Mouse (Mus musculus) hindbrain, embryonic 11.5 days (tissue): ENCODE results near the gene Trim13. TPM values are rescaled to one million over a fixed set of nuclear protein-coding genes. Genes with fewer than 3 reads are reported as not detected.
"Not testable (repeated sequence)": the region's sequence is repeated elsewhere in the genome, so short reads cannot be mapped to it uniquely, and the experiment has no call there.

Source experiments
- ATAC-seq: fragments of 200-750 bp; cut with Nextera tagmentation; 2 replicates; pipeline ENCODE4 v1.8.0; 2017; ENCODE audit warnings: mild to moderate bottlenecking, moderate TSS enrichment, moderate library complexity; ENCODE audit not compliant: low FRiP score
- DNase-seq: peaks from one replicate; pipeline ENCODE4 v3.0.0-alpha.2; 2015; ENCODE audit warnings: low spot score
- H3K27ac ChIP-seq: fragments of 300-500 bp; sonication (generic); 2 replicates; pipeline ENCODE4 v1.5.1; 2014; ENCODE audit warnings: mild to moderate bottlenecking, low read depth, low read length
- H3K27me3 ChIP-seq: fragments of 300-500 bp; sonication (generic); 2 replicates; pipeline ENCODE4 v1.6.1; 2014; ENCODE audit warnings: mild to moderate bottlenecking, low read length, moderate library complexity, mixed read lengths; ENCODE audit not compliant: control insufficient read depth, insufficient read depth
- H3K36me3 ChIP-seq: fragments of 300-500 bp; sonication (generic); 2 replicates; pipeline ENCODE4 v1.6.1; 2014; ENCODE audit warnings: mild to moderate bottlenecking, low read length, moderate library complexity, mixed read lengths; ENCODE audit not compliant: control insufficient read depth, insufficient read depth
- H3K4me1 ChIP-seq: fragments of 300-500 bp; sonication (generic); replicated peaks from 2 replicates; pipeline ENCODE4 v1.6.1; 2014; ENCODE audit warnings: low read length, mixed read lengths; ENCODE audit not compliant: control insufficient read depth, insufficient read depth
- H3K4me2 ChIP-seq: fragments of 300-500 bp; sonication (generic); replicated peaks from 2 replicates; pipeline ENCODE4 v1.6.1; 2014; ENCODE audit warnings: mild to moderate bottlenecking, low read depth, low read length
- H3K4me3 ChIP-seq: fragments of 300-500 bp; sonication (generic); 2 replicates; pipeline ENCODE4 v1.5.1; 2014; ENCODE audit warnings: low read depth, low read length
- H3K9ac ChIP-seq: fragments of 300-500 bp; sonication (generic); 2 replicates; pipeline ENCODE4 v1.6.1; 2014; ENCODE audit warnings: low read depth, low read length
- H3K9me3 ChIP-seq: fragments of 300-500 bp; sonication (generic); 2 replicates; pipeline ENCODE4 v1.6.1; 2016; ENCODE audit warnings: low read length; ENCODE audit not compliant: control insufficient read depth
- WGBS: fragments of 180-500 bp; shearing (Covaris S2); extraction: QIAGEN DNeasy Blood & Tissue Kit; methylation state at CpG from one replicate; pipeline ENCODE4 v1.1.7; 2014; 5-methylcytosine and 5-hydroxymethylcytosine counted together
- polyA plus RNA-seq: library from polyadenylated mRNA; unstranded; fragments of >200 nt; fragmentation: Nextera tagmentation; extraction: Ambion mirVana; gene quantifications from 2 replicates; pipeline ENCODE4 v1.2.1, GENCODE M21; 2014

The Trim13 gene
- polyA plus RNA-seq, 1 experiment from 2014 or later, result 40.2 TPM

GRCm38 (mm10) chr14:61604081-61604480, 6.0 kb downstream of the Trim13 start:
- no peaks in the 10 kb centered on the region for H3K4me1 ChIP-seq
- H3K4me3 ChIP-seq, result no peak overlapping the region
- H3K9me3 ChIP-seq, result no peaks in the 10 kb centered on the region
- 91% methylated on average over 3 of the region's 3 CpGs for WGBS
- H3K4me2 ChIP-seq, result no peak overlapping the region
- DNase-seq (no peak), ATAC-seq (no peak)
- H3K36me3 ChIP-seq, result no peaks in the 10 kb centered on the region
- no peak overlapping the region for H3K27ac ChIP-seq
- no peak overlapping the region for H3K9ac ChIP-seq
- H3K27me3 ChIP-seq, result no peaks in the 10 kb centered on the region

GRCm38 (mm10) chr14:61606088-61606487, 8.0 kb downstream of the Trim13 start:
- 91% methylated on average over 2 of the region's 2 CpGs for WGBS
- not testable (repeated sequence) for H3K4me3 ChIP-seq, H3K4me2 ChIP-seq, ATAC-seq, H3K27ac ChIP-seq, H3K9ac ChIP-seq, H3K27me3 ChIP-seq, H3K9me3 ChIP-seq, H3K4me1 ChIP-seq, H3K36me3 ChIP-seq, DNase-seq

DNA sequence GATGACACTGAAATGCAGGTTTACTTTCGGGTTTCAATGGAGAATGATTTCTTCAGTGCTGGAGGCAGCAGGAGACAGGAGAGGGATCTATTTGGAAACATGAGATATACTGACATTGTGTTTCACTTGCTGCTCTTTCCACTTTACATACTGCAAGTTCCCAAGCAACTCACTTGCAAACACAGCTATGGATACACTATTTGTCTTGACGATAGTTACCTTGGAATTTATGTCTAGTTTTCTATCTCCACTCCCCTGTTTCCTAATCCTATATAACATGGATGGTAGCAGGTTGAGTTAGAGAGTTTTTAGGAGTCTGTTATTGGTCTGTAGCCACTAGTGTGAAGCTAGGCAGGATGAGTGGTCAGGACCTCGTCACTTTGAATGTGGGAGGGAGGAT, 9.1 kb downstream of the Trim13 start, which contains the start of gene Kcnrg:
TSS of gene Kcnrg (plus strand) at position 301 of the 400 bp plus-strand sequence.
- DNase-seq (no peak), ATAC-seq (no peak)
- Histone ChIP-seq H3K36me3 (no peaks in the 10 kb centered on the region), H3K4me2 (no peak within 1 kb of the TSS), H3K27me3 (no peaks in the 10 kb centered on the region), H3K4me3 (no peak within 1 kb of the TSS), H3K27ac (no peak within 1 kb of the TSS), H3K9ac (no peak within 1 kb of the TSS), H3K9me3 (no peaks in the 10 kb centered on the region), H3K4me1 (no peaks in the 10 kb centered on the region)
- 93% methylated on average over 3 of the region's 3 CpGs for WGBS

GRCm38 (mm10) chr14:61611766-61612165, 13.7 kb downstream of the Trim13 start:
- 93% methylated on average over 5 of the region's 5 CpGs for WGBS
- Histone ChIP-seq H3K4me3 (no peak overlapping the region), H3K36me3 (no peaks in the 10 kb centered on the region), H3K4me1 (no peaks in the 10 kb centered on the region), H3K4me2 (no peak overlapping the region), H3K9me3 (no peaks in the 10 kb centered on the region), H3K27ac (no peak overlapping the region), H3K27me3 (no peaks in the 10 kb centered on the region), H3K9ac (no peak overlapping the region)
- ATAC-seq (no peak), DNase-seq (no peak)

- H3K4me2 ChIP-seq, result no peak overlapping the region
- no peak overlapping the region for H3K4me3 ChIP-seq
- WGBS, result 89% methylated on average over 2 of the region's 2 CpGs
- H3K4me1 ChIP-seq, result no peaks in the 10 kb centered on the region
- DNase-seq, result no peak
- no peaks in the 10 kb centered on the region for H3K27me3 ChIP-seq
- H3K9me3 ChIP-seq, result no peaks in the 10 kb centered on the region
- no peak overlapping the region for H3K27ac ChIP-seq
- H3K9ac ChIP-seq, result no peak overlapping the region
- no peak for ATAC-seq
- no peaks in the 10 kb centered on the region for H3K36me3 ChIP-seq
Observed at GRCm38 (mm10) chr14:61613319-61613718, 15.3 kb downstream of the Trim13 start.

DNA sequence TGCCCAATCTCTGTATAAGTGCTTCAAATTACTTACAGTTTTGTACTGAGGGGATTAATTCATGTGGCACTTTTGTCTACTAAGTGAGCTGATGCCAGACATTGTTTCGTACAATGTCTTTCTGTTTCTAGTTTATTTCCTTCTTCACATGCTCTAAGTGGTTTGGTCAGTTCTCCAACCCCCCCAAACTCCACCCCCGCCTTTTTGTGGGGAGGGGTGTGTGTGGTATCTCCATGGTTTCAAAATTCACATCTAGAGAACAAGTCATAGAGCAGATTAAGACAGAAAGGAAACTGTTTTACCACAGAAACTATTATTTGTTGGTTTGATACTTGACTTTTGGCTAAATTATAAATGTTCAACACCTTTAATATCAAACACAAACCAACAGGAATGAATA, 22.3 kb downstream of the Trim13 start:
- no peaks in the 10 kb centered on the region for H3K27me3 ChIP-seq
- no peak overlapping the region for H3K4me2 ChIP-seq
- H3K36me3 ChIP-seq, result no peaks in the 10 kb centered on the region
- H3K9ac ChIP-seq, result no peak overlapping the region
- 87% methylated on average over 2 of the region's 2 CpGs for WGBS
- no peak for DNase-seq
- no peak overlapping the region for H3K27ac ChIP-seq
- no peak for ATAC-seq
- no peaks in the 10 kb centered on the region for H3K9me3 ChIP-seq
- H3K4me1 ChIP-seq, result no peaks in the 10 kb centered on the region
- no peak overlapping the region for H3K4me3 ChIP-seq

DNA sequence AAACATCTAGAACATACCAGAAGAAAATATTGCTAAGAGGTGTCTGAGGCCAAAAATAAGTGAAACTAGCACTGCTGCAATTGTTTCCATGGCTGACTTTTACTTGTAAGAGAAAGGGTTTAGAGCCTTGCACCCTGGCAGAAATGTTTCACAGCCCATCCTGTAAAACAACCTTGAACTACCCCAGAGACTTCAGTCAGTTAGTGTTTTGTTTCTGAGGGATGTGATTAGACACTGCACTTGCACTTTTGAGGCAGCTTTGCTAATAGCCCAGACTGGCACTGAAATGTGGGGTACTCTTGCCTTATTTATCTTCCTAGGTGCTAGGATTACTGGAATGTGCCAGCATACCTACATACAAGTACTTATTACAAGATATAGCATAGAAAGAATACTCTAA, 37.9 kb downstream of the Trim13 start:
- H3K9ac ChIP-seq, result no peak overlapping the region
- no peak overlapping the region for H3K27ac ChIP-seq
- no peak for ATAC-seq
- no peaks in the 10 kb centered on the region for H3K27me3 ChIP-seq
- H3K36me3 ChIP-seq, result no peaks in the 10 kb centered on the region
- H3K4me2 ChIP-seq, result no peak overlapping the region
- no peak for DNase-seq
- no peaks in the 10 kb centered on the region for H3K4me1 ChIP-seq
- H3K9me3 ChIP-seq, result no peaks in the 10 kb centered on the region
- no peak overlapping the region for H3K4me3 ChIP-seq

- H3K27me3 ChIP-seq, result no peaks in the 10 kb centered on the region
- no peak overlapping the region for H3K4me2 ChIP-seq
- DNase-seq, result no peak
- H3K4me1 ChIP-seq, result no peaks in the 10 kb centered on the region
- no peak overlapping the region for H3K4me3 ChIP-seq
- no peak overlapping the region for H3K9ac ChIP-seq
- H3K9me3 ChIP-seq, result no peaks in the 10 kb centered on the region
- no peak for ATAC-seq
- no peaks in the 10 kb centered on the region for H3K36me3 ChIP-seq
- WGBS, result 83% methylated on average over 1 of the region's 1 CpGs
- H3K27ac ChIP-seq, result no peak overlapping the region
Observed at GRCm38 (mm10) chr14:61642668-61643067, 44.6 kb downstream of the Trim13 start.

GRCm38 (mm10) chr14:61645547-61645946, 47.5 kb downstream of the Trim13 start:
- no peaks in the 10 kb centered on the region for H3K36me3 ChIP-seq
- no peak overlapping the region for H3K27ac ChIP-seq
- ATAC-seq (no peak), DNase-seq (no peak)
- no peaks in the 10 kb centered on the region for H3K9me3 ChIP-seq
- H3K4me3 ChIP-seq, result no peak overlapping the region
- no peaks in the 10 kb centered on the region for H3K4me1 ChIP-seq
- H3K4me2 ChIP-seq, result no peak overlapping the region
- H3K27me3 ChIP-seq, result no peaks in the 10 kb centered on the region
- H3K9ac ChIP-seq, result no peak overlapping the region
- 31% methylated on average over 1 of the region's 1 CpGs for WGBS
